Mouse (Mus musculus) heart, adult 2 months (tissue): ENCODE results near the gene Rcc1. TPM values are rescaled to one million over a fixed set of nuclear protein-coding genes. Genes with fewer than 3 reads are reported as not detected.

Experiments used
- DNase-seq, 2 experiments: peaks; one replicate each; pipeline ENCODE4 v3.0.0; 2021
- H3K27ac ChIP-seq: fragments of 200-600 bp; 2 replicates; pipeline ENCODE4 v1.8.1; 2022
- H3K27me3 ChIP-seq: fragments of 200-500 bp; 2 replicates; pipeline ENCODE4 v1.6.1; 2012; ENCODE audit warnings: mild to moderate bottlenecking, low read length, inconsistent platforms, mixed read lengths; ENCODE audit not compliant: control insufficient read depth, insufficient read depth
- H3K36me3 ChIP-seq: fragments of 200-500 bp; 2 replicates; pipeline ENCODE4 v1.6.1; 2012; ENCODE audit warnings: low read length, inconsistent platforms; ENCODE audit not compliant: control insufficient read depth, insufficient read depth
- H3K4me1 ChIP-seq: fragments of 200-500 bp; 2 replicates; pipeline ENCODE4 v1.6.1; 2011; ENCODE audit warnings: low read length; ENCODE audit not compliant: control insufficient read depth, insufficient read depth
- H3K4me3 ChIP-seq: fragments of 200-600 bp; 2 replicates; pipeline ENCODE4 v1.8.1; 2022
- H3K79me2 ChIP-seq: fragments of 200-500 bp; replicated peaks from 2 replicates; pipeline ENCODE4 v1.6.1; 2012; ENCODE audit warnings: mild to moderate bottlenecking, inconsistent platforms, low read length, moderate library complexity, mixed read lengths; ENCODE audit not compliant: control insufficient read depth, insufficient read depth
- H3K9ac ChIP-seq: fragments of 200-500 bp; 2 replicates; pipeline ENCODE4 v1.6.1; 2012; ENCODE audit warnings: low read depth, mild to moderate bottlenecking, control low read depth, inconsistent platforms, low read length, mixed read lengths
- CTCF ChIP-seq: fragments of 200-600 bp; IDR thresholded peaks from 2 replicates; pipeline ENCODE4 v1.8.1; 2022; ENCODE audit warnings: antibody characterized with exemption, mild to moderate bottlenecking, moderate library complexity
- EP300 ChIP-seq: fragments of 200-500 bp; IDR thresholded peaks from 2 replicates; pipeline ENCODE4 v1.6.1; 2011; ENCODE audit warnings: low read depth, low read length, control low read depth; ENCODE audit not compliant: insufficient read depth
- POLR2A ChIP-seq: fragments of 200-500 bp; IDR thresholded peaks from 2 replicates; pipeline ENCODE4 v1.6.1; 2011; ENCODE audit warnings: mild to moderate bottlenecking, low read depth, low read length, control low read depth; ENCODE audit not compliant: insufficient read depth
- WGBS: fragments of 180-500 bp; shearing (Covaris S2); methylation state at CpG from one replicate; pipeline ENCODE4 v1.1.7; 2018; 5-methylcytosine and 5-hydroxymethylcytosine counted together
- intact Hi-C: fragments of 180-260 bp; cut with DNase I; formaldehyde crosslinking; loops from one replicate; pipeline ENCODE4 v1.15.1; 2025
- polyA plus RNA-seq: library from polyadenylated mRNA; depleted of rRNA; stranded (reverse); fragments of >200 nt; gene quantifications from 2 replicates; pipeline ENCODE4 v1.2.3, GENCODE M21; 2012
- total RNA-seq, 2 experiments: library from RNA; stranded (reverse); gene quantifications; 2 replicates each; pipeline ENCODE4 v1.2.3; 2021

Gene Rcc1
- total and polyA plus RNA-seq, 3 experiments: 5.1 to 7.5 (median 6.6) TPM

- no peak for TF ChIP-seq POLR2A
- TF ChIP-seq EP300: no peak
- TF ChIP-seq CTCF: no peak
- Histone ChIP-seq H3K9ac (peak overlapping the region; percentile 91), H3K27me3 (no peaks in the 10 kb centered on the region), H3K36me3 (no peaks in the 10 kb centered on the region; the same call in 1 of the 2 replicates), H3K4me3 (peak overlapping the region; percentile 74), H3K79me2 (no peaks in the 10 kb centered on the region), H3K4me1 (peaks cover 1% of the 10 kb centered on the region), H3K27ac (peak overlapping the region; percentile 87)
- intact Hi-C loops: loop anchor here (2.0 kb wide), 1 partner anchor 16 kb away; no protein-coding TSS in a partner anchor
- WGBS: 62% methylated on average over 14 of the region's 14 CpGs
- no peak for DNase-seq
These were observed 24.9 kb downstream of the Rcc1 start for GRCm38 (mm10) chr4:132328391-132328982.

- intact Hi-C loops: no loop called here
- WGBS: 83% methylated on average over 5 of the region's 5 CpGs
- TF ChIP-seq EP300 (no peak), POLR2A (no peak), CTCF (no peak)
These were observed 26.9 kb downstream of the Rcc1 start for GRCm38 (mm10) chr4:132326481-132326880.

GRCm38 (mm10) chr4:132315711-132316110, 37.7 kb downstream of the Rcc1 start:
- no peaks in the 10 kb centered on the region for H3K79me2 ChIP-seq
- no peaks in the 10 kb centered on the region for H3K4me1 ChIP-seq
- H3K4me3 ChIP-seq: no peak overlapping the region
- intact Hi-C loops: no loop called here
- H3K9ac ChIP-seq: no peak overlapping the region
- WGBS: 81% methylated on average over 8 of the region's 8 CpGs
- no peak overlapping the region for H3K27ac ChIP-seq
- H3K27me3 ChIP-seq: no peaks in the 10 kb centered on the region
- TF ChIP-seq CTCF: no peak
- TF ChIP-seq POLR2A: no peak
- no peak for TF ChIP-seq EP300
- DNase-seq: no peak
- H3K36me3 ChIP-seq: peaks cover 3% of the 10 kb centered on the region

More at GRCm38 (mm10) chr4:132326481-132326880, 26.9 kb downstream of the Rcc1 start:
- no peak for DNase-seq
- no peak overlapping the region for H3K4me3 ChIP-seq
- no peaks in the 10 kb centered on the region for H3K79me2 ChIP-seq
- no peak overlapping the region for H3K27ac ChIP-seq
- peaks cover 1% of the 10 kb centered on the region for H3K4me1 ChIP-seq
- H3K36me3 ChIP-seq: no peaks in the 10 kb centered on the region; the same call in 1 of the 2 replicates
- no peaks in the 10 kb centered on the region for H3K27me3 ChIP-seq
- H3K9ac ChIP-seq: no peak overlapping the region

DNA sequence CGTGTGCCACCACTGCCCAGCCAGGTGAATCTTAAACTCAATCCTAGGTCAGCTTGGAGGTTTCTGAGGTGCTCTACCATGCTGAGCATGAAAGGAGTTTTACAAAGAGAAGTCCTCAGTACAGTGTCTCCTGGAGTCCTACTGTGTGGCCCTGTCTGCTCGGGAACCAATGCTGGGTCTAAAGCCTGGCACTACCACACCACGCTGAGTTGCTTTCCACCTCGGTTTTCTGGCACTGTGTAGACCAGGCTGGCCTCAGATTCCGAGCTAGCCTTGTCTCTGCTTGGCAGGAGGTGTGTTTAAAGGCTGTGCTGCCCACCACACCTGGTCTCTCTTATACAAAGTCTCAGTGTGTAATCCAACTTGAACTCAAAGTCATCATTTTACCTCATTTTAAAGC, 40.8 kb downstream of the Rcc1 start:
- Histone ChIP-seq H3K9ac (no peak overlapping the region), H3K27me3 (no peaks in the 10 kb centered on the region), H3K79me2 (no peaks in the 10 kb centered on the region), H3K27ac (no peak overlapping the region), H3K4me1 (peaks cover 5% of the 10 kb centered on the region), H3K36me3 (peaks cover 11% of the 10 kb centered on the region), H3K4me3 (no peak overlapping the region)
- 90% methylated on average over 5 of the region's 5 CpGs for WGBS
- TF ChIP-seq POLR2A: no peak
- no peak for TF ChIP-seq EP300
- TF ChIP-seq CTCF: no peak
- intact Hi-C loops: no loop called here
- DNase-seq: no peak

GRCm38 (mm10) chr4:132311801-132312200, 41.6 kb downstream of the Rcc1 start:
- no peak for DNase-seq
- H3K27ac ChIP-seq: no peak overlapping the region
- WGBS: 64% methylated on average over 3 of the region's 3 CpGs

GRCm38 (mm10) chr4:132311209-132311608, 42.2 kb downstream of the Rcc1 start:
- Histone ChIP-seq H3K27me3 (no peaks in the 10 kb centered on the region), H3K36me3 (peaks cover 11% of the 10 kb centered on the region), H3K4me1 (peaks cover 5% of the 10 kb centered on the region), H3K9ac (no peak overlapping the region), H3K4me3 (no peak overlapping the region), H3K27ac (no peak overlapping the region), H3K79me2 (no peaks in the 10 kb centered on the region)
- no peak for DNase-seq
- intact Hi-C loops: no loop called here
- TF ChIP-seq POLR2A (no peak), CTCF (no peak), EP300 (no peak)
- 57% methylated on average over 1 of the region's 1 CpGs for WGBS

More at GRCm38 (mm10) chr4:132311801-132312200, 41.6 kb downstream of the Rcc1 start:
- Histone ChIP-seq H3K79me2 (no peaks in the 10 kb centered on the region), H3K9ac (no peak overlapping the region), H3K36me3 (peaks cover 11% of the 10 kb centered on the region), H3K27me3 (no peaks in the 10 kb centered on the region), H3K4me3 (no peak overlapping the region), H3K4me1 (peaks cover 5% of the 10 kb centered on the region)
- TF ChIP-seq CTCF (no peak), EP300 (no peak), POLR2A (no peak; the same call in 1 of the 2 replicates)
- intact Hi-C loops: no loop called here
